25 mouse cellular contexts compared by ENCODE assay signal in the genomic region with DNA sequence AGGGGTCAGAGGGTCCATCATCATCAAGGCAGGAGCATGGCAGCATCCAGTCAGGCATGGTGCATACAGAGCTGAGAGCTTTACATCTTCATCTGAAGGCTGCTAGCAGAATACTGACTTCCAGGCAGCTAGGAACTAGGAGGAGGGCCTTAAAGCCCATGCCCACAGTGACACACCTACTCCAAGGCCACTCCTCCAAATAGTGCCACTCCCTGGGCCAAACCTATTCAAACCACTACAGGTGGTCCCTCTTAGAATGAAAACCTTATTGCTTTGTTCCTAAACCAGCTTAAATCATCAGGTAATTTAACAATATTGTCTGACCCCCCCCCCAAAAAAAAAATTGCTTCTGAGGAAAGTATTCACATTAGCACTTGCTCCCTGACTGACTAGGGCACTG.
"Had no signal": no experiment of that assay in that cellular context is flagged by ENCODE, and none has a peak within 500 bp of the region (broad histone marks: within the 10 kb centered on the region; RNA-seq: fewer than 3 reads in every experiment).

No protein-coding gene starts in this region.

- H3K27ac ChIP-seq: heart, adult 2 months; heart, embryonic 13.5 days; heart, embryonic 15.5 days; hindbrain, embryonic 13.5 days; hindbrain, embryonic 15.5 days; hindbrain, postnatal 0 days; layer of hippocampus, adult 2 months; left cerebral cortex, adult 2 months; limb, embryonic 10.5 days; limb, embryonic 12.5 days; liver, embryonic 13.5 days; liver, embryonic 15.5 days had no signal

- H3K4me3 ChIP-seq: heart, adult 2 months; heart, embryonic 13.5 days; heart, embryonic 15.5 days; hindbrain, embryonic 13.5 days; hindbrain, embryonic 15.5 days; layer of hippocampus, adult 2 months; left cerebral cortex, adult 2 months; limb, embryonic 10.5 days; limb, embryonic 12.5 days; liver, embryonic 13.5 days; liver, embryonic 15.5 days had no signal

- DNase-seq: gastrocnemius, postnatal 14 days; gastrocnemius, postnatal 36 days; heart, adult 2 months; heart, postnatal 14 days; heart, postnatal 36 days; kidney, adult 18-20 months; kidney, adult 8-10 months; kidney, postnatal 10 days; kidney, postnatal 25 days; kidney, postnatal 4 days; liver; liver, embryonic 13.5 days had no signal

- H3K4me1 ChIP-seq: heart, embryonic 13.5 days; heart, embryonic 15.5 days; hindbrain, embryonic 13.5 days; hindbrain, embryonic 15.5 days; limb, embryonic 12.5 days; liver, embryonic 13.5 days; liver, embryonic 15.5 days had no signal

- ATAC-seq: hindbrain, postnatal 0 days; intestine, postnatal 0 days had no signal

- H3K9ac ChIP-seq: heart, embryonic 13.5 days; heart, embryonic 15.5 days; hindbrain, embryonic 13.5 days; hindbrain, embryonic 15.5 days; limb, embryonic 12.5 days; liver, embryonic 13.5 days; liver, embryonic 15.5 days had no signal

- H3K9me3 ChIP-seq: heart, embryonic 15.5 days; hindbrain, embryonic 15.5 days; limb, embryonic 10.5 days; liver, embryonic 15.5 days had no signal

- H3K36me3 ChIP-seq: heart, embryonic 13.5 days; heart, embryonic 15.5 days; hindbrain, embryonic 13.5 days; hindbrain, embryonic 15.5 days; limb, embryonic 10.5 days; limb, embryonic 12.5 days; liver, embryonic 13.5 days; liver, embryonic 15.5 days had no signal

- H3K27me3 ChIP-seq: heart, embryonic 13.5 days; heart, embryonic 15.5 days; hindbrain, embryonic 13.5 days; hindbrain, embryonic 15.5 days; limb, embryonic 12.5 days; liver, embryonic 13.5 days; liver, embryonic 15.5 days had no signal

- H3K4me2 ChIP-seq: heart, embryonic 11.5 days; heart, embryonic 13.5 days; heart, embryonic 15.5 days; hindbrain, embryonic 13.5 days; hindbrain, embryonic 15.5 days; limb, embryonic 12.5 days; liver, embryonic 11.5 days; liver, embryonic 13.5 days; liver, embryonic 15.5 days had no signal
